Mouse (Mus musculus) small intestine, adult 2 months (tissue): Measurements from ENCODE around the gene Adamts14.

Experiments
- CTCF ChIP-seq: fragments of 200-500 bp; IDR thresholded peaks from 2 replicates; pipeline ENCODE4 v1.5.1; 2012; ENCODE audit warnings: low read depth, mild to moderate bottlenecking, control low read depth, inconsistent platforms, low read length, moderate library complexity, mixed read lengths; ENCODE audit not compliant: insufficient replicate concordance, insufficient read length; ENCODE audit errors: extremely low read depth
- POLR2A ChIP-seq: fragments of 200-500 bp; IDR thresholded peaks from 2 replicates; pipeline ENCODE4 v1.6.1; 2012; ENCODE audit warnings: low read depth, mild to moderate bottlenecking, control low read depth, inconsistent platforms, low read length, moderate library complexity

DNA sequence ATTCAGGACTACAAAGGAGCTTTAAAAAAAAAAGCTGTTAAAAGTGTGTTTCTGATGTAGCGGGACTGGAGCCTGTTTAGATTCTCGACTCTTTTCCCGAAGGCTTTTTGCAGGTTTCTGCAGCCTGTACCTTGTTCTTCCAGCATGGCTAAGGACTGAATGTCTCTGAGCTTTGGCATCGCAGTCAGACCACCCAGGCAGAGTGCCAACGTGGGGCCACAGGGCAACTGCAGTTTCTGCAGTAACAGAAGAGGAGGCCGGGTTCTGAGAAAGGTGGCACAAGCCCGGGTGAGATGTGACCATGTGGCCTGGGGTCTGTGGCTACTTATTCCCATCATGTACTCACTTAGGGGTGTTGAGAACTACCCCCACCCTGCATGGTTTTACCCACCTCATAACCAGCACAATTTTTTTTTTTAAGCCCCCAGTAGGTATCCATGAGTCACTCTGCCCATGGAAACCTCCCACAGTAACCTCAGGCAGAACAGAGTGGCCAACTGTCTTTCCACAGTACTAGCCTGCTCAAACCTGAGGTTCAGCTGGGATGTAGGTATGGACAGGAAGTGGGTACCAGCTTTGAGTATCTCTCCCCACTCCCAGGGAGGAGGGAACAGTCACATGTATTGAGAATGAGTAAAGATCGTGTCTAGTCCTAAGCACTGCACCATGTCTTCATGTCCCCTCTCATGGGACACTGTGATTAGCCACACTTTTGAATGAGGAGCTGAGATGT is 23.6 kb upstream of the Adamts14 start:
- TF ChIP-seq CTCF (no peak), POLR2A (no peak)
